In the genomic region with DNA sequence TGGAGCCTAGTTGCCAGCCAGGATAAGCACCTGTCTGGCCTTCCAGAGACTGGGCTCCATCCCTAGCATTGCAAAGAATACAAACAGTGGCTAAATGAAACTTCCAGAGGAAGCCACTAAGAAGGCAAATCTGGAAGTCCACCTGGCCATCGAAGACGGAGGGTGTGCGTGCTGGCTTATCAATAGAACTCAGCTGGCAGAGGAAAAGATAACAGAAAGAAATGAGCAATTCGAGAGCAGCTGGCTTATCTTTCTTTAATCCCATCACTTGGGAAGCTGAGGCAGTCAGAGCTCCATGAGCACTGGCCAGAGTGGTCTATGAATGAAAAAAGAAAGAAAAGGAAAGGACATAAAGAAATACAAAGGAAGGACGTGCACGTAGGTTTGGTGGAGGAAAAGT, we compare ENCODE assay signal across 26 mouse cellular contexts. TPM values are rescaled to one million over a fixed set of nuclear protein-coding genes. Genes with fewer than 3 reads are reported as not detected.
DNase-seq lines count a peak whose midpoint lies in the region; ATAC-seq and TF ChIP-seq lines count a peak whose summit lies in the region.
"Had no signal": no experiment of that assay in that cellular context is flagged by ENCODE, and none has a peak within 500 bp of the region (broad histone marks: within the 10 kb centered on the region; RNA-seq: fewer than 3 reads in every experiment).

No protein-coding gene starts in this region.

- TF ChIP-seq CTCF in liver, postnatal 0 days (IDR thresholded peaks at IDR 0.05; ENCODE audit: low read depth): no peak
- no peak for TF ChIP-seq CTCF in bone marrow macrophage, adult 2 months (IDR thresholded peaks at IDR 0.05; ENCODE audit: low read depth, low read length)

- no peak overlapping the region for H3K4me2 ChIP-seq in liver, embryonic 12.5 days
- H3K4me2 ChIP-seq in liver, postnatal 0 days (ENCODE audit: low read depth, low read length): no peak overlapping the region
- H3K4me2 ChIP-seq in liver, embryonic 13.5 days: no peak overlapping the region
- H3K4me2 ChIP-seq in liver, embryonic 16.5 days (ENCODE audit: low read depth, low read length): no peak overlapping the region
- no peak overlapping the region for H3K4me2 ChIP-seq in forebrain, embryonic 13.5 days
- H3K4me2 ChIP-seq in forebrain, embryonic 14.5 days (ENCODE audit: low read length): no peak overlapping the region
- H3K4me2 ChIP-seq: embryonic facial prominence, embryonic 12.5 days; embryonic facial prominence, embryonic 15.5 days; heart, embryonic 13.5 days; hindbrain, embryonic 12.5 days; hindbrain, embryonic 15.5 days had no signal

- peaks cover 32% of the 10 kb centered on the region for H3K4me1 ChIP-seq in liver, embryonic 12.5 days
- H3K4me1 ChIP-seq in liver, postnatal 0 days (ENCODE audit: insufficient read depth): no peaks in the 10 kb centered on the region; the same call in 1 of the 2 replicates
- H3K4me1 ChIP-seq in bone marrow macrophage, adult 2 months (ENCODE audit: control insufficient read depth, insufficient read depth, low read length): peaks cover 48% of the 10 kb centered on the region
- H3K4me1 ChIP-seq in liver, embryonic 13.5 days (replicated peaks): peaks cover 32% of the 10 kb centered on the region
- H3K4me1 ChIP-seq in liver, embryonic 16.5 days (ENCODE audit: control insufficient read depth, low read depth, low read length): no peaks in the 10 kb centered on the region; the same call in 1 of the 2 replicates
- H3K4me1 ChIP-seq in forebrain, embryonic 13.5 days: no peaks in the 10 kb centered on the region
- H3K4me1 ChIP-seq in forebrain, embryonic 14.5 days (ENCODE audit: control insufficient read depth, insufficient read depth, low read length): no peaks in the 10 kb centered on the region
- H3K4me1 ChIP-seq: embryonic facial prominence, embryonic 12.5 days; embryonic facial prominence, embryonic 15.5 days; heart, embryonic 13.5 days; hindbrain, embryonic 12.5 days; hindbrain, embryonic 15.5 days had no signal

- 54% methylated on average over 6 of the region's 6 CpGs for WGBS in liver, embryonic 12.5 days (ENCODE audit: insufficient replicate concordance)
- WGBS in liver, postnatal 0 days (ENCODE audit: insufficient replicate concordance): 64% methylated on average over 6 of the region's 6 CpGs
- WGBS in liver, embryonic 13.5 days (ENCODE audit: insufficient replicate concordance): 39% methylated on average over 6 of the region's 6 CpGs
- WGBS in liver, embryonic 16.5 days (ENCODE audit: insufficient replicate concordance): 44% methylated on average over 6 of the region's 6 CpGs
- 92% methylated on average over 6 of the region's 6 CpGs for whole genome bisulfite sequencing in forebrain, embryonic 13.5 days
- 88% methylated on average over 6 of the region's 6 CpGs for WGBS in forebrain, embryonic 14.5 days

- no peak for DNase-seq in liver, postnatal 0 days
- DNase-seq in liver, embryonic 13.5 days: peak; percentile 6
- DNase-seq in forebrain, embryonic 14.5 days (ENCODE audit: low spot score): no peak
- DNase-seq: adrenal gland, adult 2 months; adrenal gland, postnatal 14 days; cerebellum, adult 11 months; cerebellum, adult 2 months; cerebellum, adult 9-11 months; cerebellum, postnatal 25 days; forebrain, postnatal 0 days; gastrocnemius, postnatal 25 days; heart, adult 18-20 months; heart, postnatal 14 days had no signal

- H3K27me3 ChIP-seq in liver, embryonic 12.5 days (replicated peaks): no peaks in the 10 kb centered on the region
- H3K27me3 ChIP-seq in liver, postnatal 0 days (ENCODE audit: insufficient read depth, low read length): no peaks in the 10 kb centered on the region
- H3K27me3 ChIP-seq in liver, embryonic 13.5 days: no peaks in the 10 kb centered on the region
- no peaks in the 10 kb centered on the region for H3K27me3 ChIP-seq in liver, embryonic 16.5 days (ENCODE audit: control insufficient read depth, insufficient read depth, low read depth, low read length)
- no peaks in the 10 kb centered on the region for H3K27me3 ChIP-seq in forebrain, embryonic 13.5 days
- H3K27me3 ChIP-seq in forebrain, embryonic 14.5 days (replicated peaks; ENCODE audit: control insufficient read depth, insufficient read depth, low read length): no peaks in the 10 kb centered on the region
- H3K27me3 ChIP-seq: CH12.LX; embryonic facial prominence, embryonic 12.5 days; embryonic facial prominence, embryonic 15.5 days; heart, embryonic 13.5 days; hindbrain, embryonic 12.5 days; hindbrain, embryonic 15.5 days had no signal

- ATAC-seq in liver, embryonic 12.5 days: peak; percentile 50; the same call in 1 of the 2 replicates
- ATAC-seq in liver, postnatal 0 days: no peak
- peak; percentile 54 for ATAC-seq in liver, embryonic 13.5 days (ENCODE audit: low read depth)
- 0 out of 2 replicates have a peak, but pooled peaks have one; percentile 27 for ATAC-seq in liver, embryonic 16.5 days (ENCODE audit: low read depth)
- ATAC-seq in forebrain, embryonic 13.5 days: no peak
- ATAC-seq in megakaryocyte, adult 5-6 weeks (ENCODE audit: poor library complexity, severe bottlenecking): no peak
- no peak for ATAC-seq in forebrain, embryonic 14.5 days
- ATAC-seq: forebrain, postnatal 0 days had no signal

- no peak overlapping the region for H3K4me3 ChIP-seq in liver, embryonic 12.5 days
- H3K4me3 ChIP-seq in liver, postnatal 0 days (ENCODE audit: low read depth, low read length): no peak overlapping the region
- H3K4me3 ChIP-seq in bone marrow macrophage, adult 2 months (ENCODE audit: insufficient read depth, low read length): no peak overlapping the region
- H3K4me3 ChIP-seq in liver, embryonic 13.5 days (replicated peaks): no peak overlapping the region
- no peak overlapping the region for H3K4me3 ChIP-seq in liver, embryonic 16.5 days (ENCODE audit: low read depth, low read length)
- no peak overlapping the region for H3K4me3 ChIP-seq in forebrain, embryonic 13.5 days
- H3K4me3 ChIP-seq in forebrain, embryonic 14.5 days (ENCODE audit: low read depth, low read length): no peak overlapping the region
- H3K4me3 ChIP-seq: embryonic facial prominence, embryonic 12.5 days; embryonic facial prominence, embryonic 15.5 days; heart, embryonic 10.5 days; heart, embryonic 13.5 days; hindbrain, embryonic 12.5 days; hindbrain, embryonic 15.5 days had no signal

- no peak for TF ChIP-seq EP300 in liver, postnatal 0 days (IDR thresholded peaks at IDR 0.05; ENCODE audit: low read depth)

- H3K27ac ChIP-seq in liver, embryonic 12.5 days: no peak overlapping the region
- H3K27ac ChIP-seq in liver, postnatal 0 days (ENCODE audit: low read depth): no peak overlapping the region
- H3K27ac ChIP-seq in bone marrow macrophage, adult 2 months (ENCODE audit: insufficient read depth, low read depth, low read length): peak overlapping the region; percentile 53
- no peak overlapping the region for H3K27ac ChIP-seq in liver, embryonic 13.5 days
- H3K27ac ChIP-seq in liver, embryonic 16.5 days (ENCODE audit: low read length): no peak overlapping the region
- H3K27ac ChIP-seq in forebrain, embryonic 13.5 days: no peak overlapping the region
- no peak overlapping the region for H3K27ac ChIP-seq in forebrain, embryonic 14.5 days (ENCODE audit: low read depth, low read length)
- H3K27ac ChIP-seq: embryonic facial prominence, embryonic 12.5 days; embryonic facial prominence, embryonic 15.5 days; heart, embryonic 10.5 days; heart, embryonic 13.5 days; hindbrain, embryonic 12.5 days; hindbrain, embryonic 15.5 days had no signal

- TF ChIP-seq POLR2A in bone marrow macrophage, adult 2 months (IDR thresholded peaks at IDR 0.05; ENCODE audit: borderline replicate concordance, low read depth, low read length): no peak

- no peaks in the 10 kb centered on the region for H3K36me3 ChIP-seq in liver, embryonic 12.5 days
- H3K36me3 ChIP-seq in liver, postnatal 0 days (replicated peaks; ENCODE audit: insufficient read depth, low read length): no peaks in the 10 kb centered on the region
- H3K36me3 ChIP-seq in liver, embryonic 13.5 days: no peaks in the 10 kb centered on the region
- no peaks in the 10 kb centered on the region for H3K36me3 ChIP-seq in liver, embryonic 16.5 days (ENCODE audit: control insufficient read depth, insufficient read depth)
- no peaks in the 10 kb centered on the region for H3K36me3 ChIP-seq in forebrain, embryonic 13.5 days (ENCODE audit: poor library complexity, severe bottlenecking)
- no peaks in the 10 kb centered on the region for H3K36me3 ChIP-seq in forebrain, embryonic 14.5 days (ENCODE audit: control insufficient read depth, insufficient read depth, low read length)
- H3K36me3 ChIP-seq: embryonic facial prominence, embryonic 12.5 days; embryonic facial prominence, embryonic 15.5 days; G1E; heart, embryonic 10.5 days; heart, embryonic 13.5 days; hindbrain, embryonic 12.5 days; hindbrain, embryonic 15.5 days had no signal

- no peak overlapping the region for H3K9ac ChIP-seq in liver, embryonic 12.5 days
- H3K9ac ChIP-seq in liver, postnatal 0 days (replicated peaks): no peak overlapping the region
- no peak overlapping the region for H3K9ac ChIP-seq in liver, embryonic 13.5 days
- H3K9ac ChIP-seq in liver, embryonic 16.5 days (ENCODE audit: low read depth, low read length): no peak overlapping the region
- H3K9ac ChIP-seq in forebrain, embryonic 13.5 days: no peak overlapping the region
- no peak overlapping the region for H3K9ac ChIP-seq in forebrain, embryonic 14.5 days (ENCODE audit: low read length)
- H3K9ac ChIP-seq: embryonic facial prominence, embryonic 12.5 days; embryonic facial prominence, embryonic 15.5 days; forebrain, postnatal 0 days; heart, embryonic 13.5 days; hindbrain, embryonic 12.5 days; hindbrain, embryonic 15.5 days had no signal

- H3K9me3 ChIP-seq in liver, embryonic 12.5 days (replicated peaks): no peaks in the 10 kb centered on the region
- H3K9me3 ChIP-seq in liver, postnatal 0 days (ENCODE audit: low read length): no peaks in the 10 kb centered on the region
- H3K9me3 ChIP-seq in liver, embryonic 13.5 days (replicated peaks): no peaks in the 10 kb centered on the region
- H3K9me3 ChIP-seq in liver, embryonic 16.5 days (replicated peaks; ENCODE audit: control insufficient read depth, low read length): no peaks in the 10 kb centered on the region
- H3K9me3 ChIP-seq in forebrain, embryonic 13.5 days (replicated peaks): no peaks in the 10 kb centered on the region
- H3K9me3 ChIP-seq in forebrain, embryonic 14.5 days (replicated peaks; ENCODE audit: control insufficient read depth, low read length): no peaks in the 10 kb centered on the region
- H3K9me3 ChIP-seq: embryonic facial prominence, embryonic 12.5 days; embryonic facial prominence, embryonic 15.5 days; G1E; heart, embryonic 10.5 days; heart, embryonic 13.5 days; hindbrain, embryonic 12.5 days; hindbrain, embryonic 15.5 days had no signal

RNA-seq across cellular contexts. Expression of a gene that starts 20.1 kb away (rescaled TPM):
- 0.47 and 0.63 TPM in 2 replicates for polyA plus RNA-seq in liver, embryonic 12.5 days (2016; fragmentation: Nextera tagmentation; extraction: Ambion mirVana)
- polyA plus RNA-seq in liver, postnatal 0 days (2015; fragmentation: Nextera tagmentation; extraction: Ambion mirVana): 0.60 and 0.89 TPM in 2 replicates
- 56.0 and 57.9 TPM in 2 replicates for polyA plus RNA-seq in bone marrow macrophage, adult 2 months (2012; ENCODE audit: insufficient read depth, insufficient read length, missing spikeins)
- 0.39 and 0.40 TPM in 2 replicates for polyA plus RNA-seq in liver, embryonic 13.5 days (2015; fragmentation: Nextera tagmentation; extraction: Ambion mirVana)
- polyA plus RNA-seq in liver, embryonic 16.5 days (2015; fragmentation: Nextera tagmentation; extraction: Ambion mirVana): 0.28 and 0.46 TPM in 2 replicates
- polyA plus RNA-seq in forebrain, embryonic 13.5 days (2015; fragmentation: Nextera tagmentation; extraction: Ambion mirVana): 0.11 and 0.46 TPM in 2 replicates
- total RNA-seq in megakaryocyte, adult 5-6 weeks (2015): 4.5 and 4.9 TPM in 2 replicates
- 5.9 and 8.3 TPM in 2 replicates for total RNA-seq in megakaryocyte, adult 5-6 weeks (2017)
- polyA plus RNA-seq in forebrain, embryonic 14.5 days (2014; fragmentation: Nextera tagmentation; extraction: Ambion mirVana): 0.17 and 0.37 TPM in 2 replicates
- polyA plus RNA-seq: G1E had no signal

Comparison
In these comparisons a context has a peak if more than half of its experiments do, and no peak if none do; other contexts are left out.
1. ATAC-seq: peak in liver, embryonic 12.5 days (single experiment), liver, embryonic 13.5 days (single experiment) and liver, embryonic 16.5 days (single experiment); none in liver, postnatal 0 days (single experiment), forebrain, embryonic 13.5 days (single experiment), megakaryocyte, adult 5-6 weeks (single experiment) and forebrain, embryonic 14.5 days (single experiment).
2. RNA of a gene that starts 20.1 kb away (polyA plus RNA-seq): 56.0 to 57.9 TPM in bone marrow macrophage, adult 2 months; 0.60 to 0.89 TPM in liver, postnatal 0 days, 0.47 to 0.63 TPM in liver, embryonic 12.5 days, 0.11 to 0.46 TPM in forebrain, embryonic 13.5 days, 0.28 to 0.46 TPM in liver, embryonic 16.5 days, 0.39 to 0.40 TPM in liver, embryonic 13.5 days and 0.17 to 0.37 TPM in forebrain, embryonic 14.5 days; every median in the first group is over 10 times any median in the second.